Mouse (Mus musculus) adrenal gland, postnatal 14 days (tissue): ENCODE measurements around the gene S100a2. TPM values are rescaled to one million over a fixed set of nuclear protein-coding genes. Genes with fewer than 3 reads are reported as not detected.

Experiments used
- DNase-seq: peaks from one replicate; pipeline ENCODE4 v3.0.0; 2021; ENCODE audit warnings: mixed read lengths
- long read RNA-seq, 2 experiments: library from polyadenylated mRNA; stranded (forward); transcript quantifications; one replicate each; pipeline ENCODE4 v2.0.0; 2021
- total RNA-seq: library from RNA; stranded (reverse); gene quantifications from 2 replicates; pipeline ENCODE4 v1.2.3, GENCODE M21; 2021

The S100a2 gene
- not detected in 2 replicates for total RNA-seq
- long read RNA-seq, experiment 1 = 0 reads
- long read RNA-seq, experiment 2 = 0 reads

DNA sequence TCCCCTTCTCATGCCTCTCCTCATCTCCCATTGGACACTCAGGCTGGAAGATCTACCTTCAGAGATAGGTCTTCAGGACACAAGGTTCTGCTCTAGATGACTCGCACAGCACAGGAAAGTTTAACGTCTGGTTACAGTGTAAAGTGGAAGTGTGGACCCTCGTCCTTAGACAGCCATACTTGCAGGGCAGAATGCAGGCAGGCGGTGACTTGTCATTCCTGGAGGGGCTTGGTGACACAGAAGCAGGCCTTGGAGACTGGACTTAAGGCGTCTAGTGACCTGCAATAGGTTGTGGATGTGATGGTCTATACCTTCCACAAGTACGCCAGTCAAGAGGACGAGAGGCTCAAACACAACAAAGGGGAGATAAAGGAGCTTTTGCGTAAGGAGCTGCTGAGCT, at the start of gene S100a2:
S100a2 (plus strand) TSS at position 301 of the 400 bp plus-strand sequence.
- DNase-seq = no peak

DNA sequence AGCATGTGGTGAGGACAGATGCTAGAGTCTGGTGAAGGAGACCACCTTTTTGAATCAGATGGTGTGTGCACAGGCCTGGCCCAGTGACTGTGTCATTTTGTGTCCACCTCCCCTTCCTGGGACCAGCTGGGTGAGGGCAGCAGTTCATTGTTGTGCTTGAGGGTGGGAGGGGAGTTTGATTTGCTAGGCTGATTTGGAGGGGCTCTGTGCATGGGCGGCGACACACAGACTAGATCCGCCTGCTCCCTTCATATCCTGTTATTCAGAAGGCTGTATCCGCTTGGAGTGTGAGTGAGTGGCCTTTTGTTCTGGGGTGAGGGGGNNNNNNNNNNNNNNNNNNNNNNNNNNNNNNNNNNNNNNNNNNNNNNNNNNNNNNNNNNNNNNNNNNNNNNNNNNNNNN, 49.1 kb upstream of the S100a2 start:
- peak; percentile 48 for DNase-seq

DNA sequence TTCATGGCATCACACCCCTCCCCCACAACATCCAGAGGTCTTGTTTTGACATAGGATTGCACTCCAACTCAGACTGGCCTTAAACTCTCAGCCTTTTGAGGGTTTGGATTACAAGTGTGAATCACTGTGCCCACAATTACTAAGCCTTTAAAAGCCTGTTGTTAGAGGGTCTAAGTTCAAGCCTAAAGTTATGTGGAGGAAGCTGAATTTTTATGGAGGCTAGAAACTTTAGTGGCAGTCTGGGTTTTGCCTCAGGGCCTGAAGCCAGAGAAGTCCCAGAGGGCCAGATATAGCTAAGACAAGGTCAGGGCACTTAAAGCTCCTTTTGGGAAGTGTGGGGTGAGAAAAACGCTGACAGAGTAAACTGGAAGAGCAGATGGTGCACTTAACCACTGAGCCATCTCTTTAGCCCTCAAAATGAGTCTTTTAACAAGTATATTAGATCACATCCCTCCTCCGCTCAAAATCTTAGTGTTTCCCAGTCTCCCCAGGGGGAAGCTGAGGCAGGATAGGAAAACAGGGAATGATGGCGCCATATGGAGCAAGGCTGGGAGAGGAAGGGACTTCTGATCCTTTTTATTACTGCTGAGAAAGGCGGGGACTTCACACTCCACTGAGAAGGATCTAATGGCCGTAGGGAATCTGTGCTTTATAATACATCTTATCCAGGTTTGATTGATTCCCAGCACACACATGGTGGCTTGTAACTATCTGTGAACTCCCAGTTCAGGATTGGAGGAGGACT, 40.2 kb upstream of the S100a2 start:
- peak; percentile 27 for DNase-seq

DNA sequence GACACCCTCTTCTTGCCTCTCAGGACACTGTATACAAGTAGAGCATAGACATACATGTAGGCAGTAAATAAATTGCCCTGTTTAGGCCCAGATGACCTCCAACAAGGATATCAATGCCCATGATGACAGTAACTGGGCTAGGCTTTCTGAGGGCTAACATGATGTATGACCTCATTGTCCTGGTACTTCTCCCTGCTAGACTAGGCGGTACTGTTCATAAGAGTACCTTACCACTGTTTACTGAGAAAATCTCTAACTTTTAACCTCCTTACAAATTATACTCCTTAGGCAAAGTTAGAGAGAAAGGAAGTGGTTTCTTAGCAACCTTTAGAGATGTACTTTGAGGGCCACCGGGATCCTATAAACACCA, 39.6 kb upstream of the S100a2 start:
- no peak for DNase-seq

DNA sequence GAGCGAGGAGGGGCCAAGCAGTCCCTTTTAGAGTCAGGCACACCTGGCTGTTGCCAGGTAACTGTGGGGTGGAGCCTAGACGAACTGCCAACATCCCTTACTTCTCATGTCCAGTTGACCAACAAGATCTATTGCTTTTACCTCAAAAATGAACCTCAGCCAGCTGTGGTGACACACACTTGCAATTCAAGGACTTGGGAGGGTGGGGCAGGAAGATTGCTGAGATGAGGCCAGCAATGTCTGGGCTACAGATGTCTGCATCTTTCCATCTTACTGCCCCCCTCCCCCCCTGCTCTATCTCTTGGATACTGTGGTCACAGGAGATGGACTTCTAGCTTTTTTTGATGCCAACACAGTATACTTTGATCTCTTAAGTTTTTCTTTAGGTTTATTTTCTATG, 37.8 kb upstream of the S100a2 start:
- no peak for DNase-seq

DNA sequence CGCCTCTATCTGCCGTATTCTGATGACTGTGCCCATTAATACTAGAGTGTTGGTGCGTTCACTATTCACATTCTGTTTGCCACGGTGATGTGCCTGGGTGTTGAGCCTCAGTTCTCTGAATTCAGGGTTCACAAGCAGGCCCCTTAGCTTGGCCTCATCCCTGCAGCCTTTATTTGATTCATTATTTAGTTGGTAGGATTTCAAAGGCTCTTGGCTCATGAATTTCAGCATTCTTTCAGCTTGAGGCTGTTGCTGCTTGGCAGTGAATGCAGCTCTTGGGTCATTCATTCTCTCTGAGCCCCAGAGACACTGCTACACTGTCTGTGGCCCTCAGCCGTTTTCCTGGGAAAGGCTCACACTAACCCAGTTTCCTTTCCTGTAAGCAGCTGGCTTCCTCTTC, 34.1 kb upstream of the S100a2 start:
- DNase-seq = peak; percentile 32

DNA sequence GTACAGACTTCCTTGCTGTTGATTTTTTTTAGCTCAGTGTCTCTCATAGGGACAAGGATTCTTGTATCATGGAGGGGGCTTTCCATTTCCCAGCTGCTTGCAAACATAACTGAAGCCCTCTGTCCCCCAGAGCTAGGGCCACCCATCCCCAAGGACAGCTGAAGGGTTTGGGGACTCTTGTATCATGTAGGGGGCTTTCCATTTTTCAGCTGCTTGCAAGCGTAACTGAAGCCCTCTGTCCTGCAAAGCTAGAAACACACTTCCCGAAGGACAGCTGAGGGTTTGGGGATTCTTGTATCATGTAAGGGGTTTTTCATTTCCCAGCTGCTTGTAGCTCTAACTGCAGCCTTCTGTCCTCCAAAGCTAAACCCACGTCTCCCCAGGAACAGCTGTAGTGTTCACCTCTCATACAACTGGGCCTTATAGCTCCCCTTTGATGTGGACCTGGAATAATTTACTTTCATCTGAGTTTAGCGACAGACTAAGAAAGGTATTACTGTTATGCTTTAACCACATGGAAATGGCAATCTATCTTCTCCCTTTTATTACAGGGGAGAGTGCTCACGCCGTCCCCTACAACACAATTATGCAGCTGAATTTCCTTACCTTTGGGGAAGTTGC, 29.9 kb upstream of the S100a2 start, which contains the start of gene S100a3:
S100a3 (plus strand) TSS at position 571 of the 621 bp plus-strand sequence.
- DNase-seq = no peak

DNA sequence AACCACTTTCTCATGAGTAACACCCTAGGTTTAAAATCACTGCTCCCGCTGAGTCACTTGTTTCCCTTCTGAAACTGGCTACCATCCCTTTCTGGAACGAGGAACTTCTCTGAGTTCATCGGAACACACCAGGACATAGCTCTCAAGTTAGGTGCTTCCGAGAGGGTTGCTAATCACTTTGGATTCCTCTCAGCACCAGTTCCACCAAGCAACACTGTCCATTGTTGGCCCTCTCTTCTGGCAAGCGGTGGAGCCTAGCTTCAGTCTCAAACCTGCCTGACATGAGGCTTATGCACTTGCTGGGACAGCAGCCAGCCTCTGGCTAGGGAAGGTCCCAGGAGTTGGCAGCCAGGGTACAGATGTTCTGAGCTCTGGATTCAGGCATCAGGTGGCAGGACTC, 15.4 kb upstream of the S100a2 start:
- DNase-seq = peak; percentile 46

DNA sequence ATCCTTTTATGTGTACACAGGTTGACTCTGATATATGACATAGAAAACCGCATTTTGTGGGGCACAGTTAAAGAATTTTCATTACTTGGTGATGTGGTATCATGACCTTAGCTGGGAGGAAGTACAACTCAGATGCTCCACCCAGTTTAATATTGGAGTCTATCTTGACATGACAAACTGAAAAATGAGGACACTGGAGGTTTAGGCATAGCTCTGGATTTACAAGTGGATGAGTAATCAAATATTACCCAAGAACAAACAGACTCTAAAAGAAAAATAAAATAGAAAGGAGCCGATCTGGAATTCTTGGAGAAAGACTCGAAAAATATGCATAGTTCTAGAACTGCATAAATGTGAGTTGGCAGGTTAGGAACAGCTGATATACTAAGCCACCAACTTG, 14.7 kb upstream of the S100a2 start:
- DNase-seq = no peak

DNA sequence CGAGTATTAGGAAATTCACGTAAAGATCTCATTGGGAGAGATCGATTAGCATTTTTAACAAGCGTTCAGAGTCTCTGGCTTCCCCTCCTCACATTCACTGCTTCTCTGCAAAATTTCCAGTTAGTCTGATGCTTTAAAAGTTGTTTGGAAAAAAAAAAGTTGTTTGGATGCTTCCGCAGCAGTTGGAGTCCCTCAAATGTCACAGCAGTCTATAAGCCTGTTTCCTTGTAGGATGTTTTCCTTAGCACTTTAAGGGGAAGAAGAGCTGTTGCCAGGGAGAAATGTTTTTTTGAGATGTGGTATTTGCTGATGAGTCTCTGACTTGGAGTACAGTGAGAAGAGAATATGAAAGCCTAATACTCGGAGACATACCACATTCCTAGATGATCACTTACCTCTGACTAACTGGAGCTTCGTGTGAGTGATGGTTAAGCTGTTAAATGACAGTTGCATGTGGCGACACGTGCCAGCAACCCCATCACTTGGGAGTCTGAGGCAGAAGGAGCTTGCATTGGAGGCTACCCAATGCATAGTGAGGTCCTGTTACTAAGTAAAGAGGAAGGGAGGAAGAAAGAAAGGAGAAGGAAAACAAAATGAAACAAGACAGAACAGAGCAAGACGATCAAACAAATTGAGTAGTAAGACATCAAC, 13.6 kb upstream of the S100a2 start:
- DNase-seq = no peak

DNA sequence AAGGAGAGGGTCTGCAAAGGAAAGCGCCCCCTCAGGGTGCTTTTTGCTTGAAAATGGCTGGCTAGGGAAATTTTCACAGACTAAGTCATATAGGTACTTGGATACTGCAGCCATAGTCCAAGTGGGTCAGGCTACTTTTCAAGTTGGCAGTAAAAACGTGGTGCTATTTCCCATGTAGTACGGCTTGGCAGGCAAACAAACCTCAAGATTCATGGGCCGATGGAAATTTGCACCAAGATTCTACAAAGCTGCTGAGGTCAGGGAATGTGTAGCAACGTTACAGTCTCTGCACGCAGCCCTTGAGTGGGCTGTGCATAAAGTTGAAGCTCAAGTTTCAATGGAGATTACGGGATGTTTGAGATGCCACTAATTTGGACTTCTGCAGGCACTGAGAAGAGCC, 10.6 kb upstream of the S100a2 start:
- DNase-seq = no peak

DNA sequence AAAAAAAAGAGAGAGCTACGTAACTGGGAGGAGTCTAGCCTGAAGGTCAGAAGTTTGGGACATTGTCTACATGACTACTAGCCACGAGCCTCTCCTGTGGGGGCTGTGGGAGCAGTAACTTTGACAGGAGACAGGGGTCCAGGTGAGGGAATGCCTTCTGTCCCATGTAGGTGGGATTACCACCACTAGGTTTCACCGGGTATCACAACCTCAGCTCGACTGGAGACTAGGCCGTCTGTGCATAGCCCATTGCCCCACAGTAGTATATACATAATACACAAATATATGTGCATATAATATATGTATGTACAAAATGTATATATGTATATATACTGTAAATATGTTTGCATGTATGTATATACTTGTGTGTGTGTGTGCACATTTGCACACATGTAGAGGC, 8.9 kb upstream of the S100a2 start:
- DNase-seq = no peak

DNA sequence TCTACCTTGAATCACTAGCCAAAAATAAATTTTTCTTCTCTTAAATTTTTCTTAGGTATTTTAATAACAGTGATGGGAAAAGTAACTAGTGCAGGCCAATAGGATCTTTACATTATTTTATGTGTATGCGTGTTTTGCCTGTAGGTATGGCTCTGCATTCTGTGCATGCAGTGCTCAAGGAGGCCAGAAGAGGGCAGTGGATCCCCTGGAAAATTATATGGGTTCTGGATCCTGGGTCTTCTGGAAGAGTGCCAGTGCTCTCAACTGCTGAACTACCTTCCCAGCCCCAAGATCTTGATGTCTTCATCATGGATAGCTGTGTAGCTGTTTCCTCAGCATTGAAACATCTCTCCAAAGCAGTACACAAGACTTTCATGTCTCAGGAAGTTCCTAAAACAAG, 7.9 kb upstream of the S100a2 start:
- DNase-seq = no peak

DNA sequence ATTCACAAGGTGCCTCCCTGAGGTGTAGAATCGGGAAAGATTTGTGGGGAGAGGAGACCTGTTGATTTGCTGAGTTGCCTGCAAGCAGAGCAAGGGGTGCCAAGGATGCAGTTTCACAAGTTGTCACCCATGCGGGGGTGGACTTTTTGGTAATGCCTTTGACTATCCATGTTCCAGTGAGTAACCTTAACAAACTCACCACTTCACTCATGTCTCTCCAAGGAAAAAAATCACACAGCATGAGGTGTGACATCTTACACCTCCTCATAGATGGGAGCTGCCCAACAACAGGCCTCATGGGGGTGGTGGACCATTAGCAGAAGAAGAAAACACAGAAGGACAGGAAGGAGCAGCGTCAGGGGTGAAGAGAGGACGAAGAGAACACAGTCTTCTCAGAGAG, 7.5 kb upstream of the S100a2 start:
- no peak for DNase-seq

DNA sequence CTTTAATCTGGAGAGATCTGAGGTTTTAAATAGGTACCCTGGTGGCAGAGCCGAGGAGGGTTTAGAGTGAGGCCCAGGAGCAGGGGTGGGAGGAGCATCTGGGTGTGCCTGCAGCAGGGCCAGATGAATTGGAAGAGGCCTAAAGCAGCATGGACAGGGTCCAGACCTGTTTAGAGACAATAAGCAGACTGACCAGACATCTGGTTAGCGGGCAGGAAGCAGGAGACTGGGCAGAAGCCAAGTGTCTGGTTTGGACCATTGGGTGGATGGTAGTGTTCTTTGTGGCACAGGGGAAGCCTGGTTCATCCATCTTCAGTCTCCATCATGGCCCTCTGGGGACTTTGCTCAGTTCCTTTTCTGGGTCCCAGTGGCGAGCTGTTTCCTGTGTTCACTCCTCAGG, 6.2 kb upstream of the S100a2 start:
- peak; percentile 66 for DNase-seq

DNA sequence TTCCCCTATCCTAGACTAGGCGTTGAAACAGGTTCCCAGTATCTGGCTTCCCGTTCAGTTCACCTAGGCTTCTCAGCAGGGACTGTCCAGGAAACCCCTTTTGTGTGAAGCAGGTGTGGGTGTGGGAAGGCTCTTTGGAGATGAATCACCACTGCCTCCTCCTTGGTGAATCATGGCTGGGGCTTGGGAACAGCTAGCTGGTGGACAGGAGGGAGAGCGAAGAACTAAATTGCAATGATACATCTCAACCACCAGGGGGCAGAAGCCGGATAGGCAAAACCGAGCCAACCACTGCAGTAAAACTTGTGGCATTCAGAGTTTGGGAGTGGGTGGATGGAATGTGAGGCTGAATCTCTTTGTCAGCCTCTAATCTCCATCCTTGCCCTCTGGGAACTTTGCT, 4.5 kb upstream of the S100a2 start:
- DNase-seq = peak; percentile 84

DNA sequence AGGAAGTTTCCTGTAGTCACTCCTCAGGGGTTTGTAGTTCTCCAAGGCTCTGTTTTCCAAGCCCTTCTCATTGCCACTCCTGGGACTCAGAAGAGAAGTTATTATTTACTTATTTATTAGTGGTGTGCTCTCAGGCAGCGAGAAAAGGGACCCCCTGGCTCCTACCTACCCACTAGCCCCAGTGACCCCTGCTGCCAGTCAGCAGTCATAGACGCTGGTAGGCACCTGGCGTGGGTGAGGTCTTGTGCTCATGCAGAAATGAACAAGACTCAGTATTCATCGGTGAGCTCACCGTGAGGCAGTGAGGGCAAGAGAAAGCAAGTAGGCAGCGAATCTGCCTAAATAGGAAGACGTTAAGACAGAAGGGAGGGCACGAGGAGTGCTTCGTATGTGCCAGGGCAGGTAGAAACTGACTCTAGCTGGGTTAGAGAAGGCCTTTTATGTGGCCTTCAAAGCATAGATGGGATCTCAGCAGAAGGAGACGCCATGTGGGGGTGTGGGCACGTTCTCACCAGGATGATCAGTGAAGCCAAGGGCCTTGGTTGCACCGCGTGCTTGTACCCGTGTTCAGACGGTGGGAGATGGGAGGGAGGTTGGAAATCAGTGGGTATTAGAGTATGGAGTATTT, 3.9 kb upstream of the S100a2 start:
- no peak for DNase-seq

DNA sequence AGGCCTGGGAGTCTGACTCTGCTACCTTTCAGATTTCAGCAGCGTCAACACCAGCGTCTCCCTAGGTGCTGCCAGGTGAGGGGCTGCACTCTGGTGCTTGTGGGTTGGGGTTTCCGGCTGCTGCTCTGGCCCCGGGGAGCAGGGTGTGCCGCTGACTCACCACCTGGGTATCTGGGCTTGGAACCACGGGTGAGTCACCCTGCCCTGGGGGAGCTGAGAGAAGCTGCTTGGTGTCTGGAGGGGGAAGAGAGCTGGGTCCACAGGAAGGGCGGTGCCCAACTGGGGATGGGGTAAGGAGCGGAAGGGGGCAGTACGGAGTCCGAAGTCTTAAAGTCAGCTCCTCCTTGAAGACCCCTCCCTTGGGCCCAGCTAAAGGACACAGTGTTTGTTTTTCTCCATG, 3.1 kb upstream of the S100a2 start:
- peak; percentile 90 for DNase-seq

DNA sequence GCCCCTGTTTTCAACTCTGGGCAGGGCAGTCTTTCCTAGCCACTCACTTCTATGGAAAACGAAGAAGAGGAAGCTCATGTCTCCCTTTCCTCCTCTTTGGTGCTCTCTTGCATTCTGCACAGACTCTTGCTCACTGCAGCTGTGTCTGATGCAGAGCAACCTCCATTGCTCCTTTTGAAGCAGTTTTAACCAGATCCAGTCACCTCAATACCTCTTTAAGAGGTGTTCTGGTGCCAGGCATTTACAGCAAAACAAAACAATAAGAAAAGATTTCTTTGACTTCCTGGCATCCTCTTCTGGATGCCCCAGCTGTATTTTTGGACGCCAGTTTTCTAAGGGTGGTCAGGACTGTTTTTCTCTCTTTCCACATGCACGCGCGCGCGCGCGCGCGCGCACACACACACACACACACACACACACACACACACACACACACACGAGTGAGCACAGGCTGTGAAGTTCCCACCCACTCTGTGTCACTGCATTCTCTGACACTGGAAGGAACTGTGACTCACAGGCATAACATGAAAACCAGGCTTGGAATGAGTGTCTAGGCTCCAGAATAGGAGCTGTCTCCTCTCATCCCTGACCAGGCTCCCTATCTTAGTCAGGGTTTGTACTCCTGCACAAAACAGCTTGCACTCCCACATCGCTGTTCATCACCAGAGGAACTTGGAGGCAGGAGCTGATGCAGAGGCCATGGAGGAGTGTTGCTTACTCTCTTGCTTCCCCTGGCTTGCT, 2.5 kb upstream of the S100a2 start:
- peak; percentile 60 for DNase-seq

DNA sequence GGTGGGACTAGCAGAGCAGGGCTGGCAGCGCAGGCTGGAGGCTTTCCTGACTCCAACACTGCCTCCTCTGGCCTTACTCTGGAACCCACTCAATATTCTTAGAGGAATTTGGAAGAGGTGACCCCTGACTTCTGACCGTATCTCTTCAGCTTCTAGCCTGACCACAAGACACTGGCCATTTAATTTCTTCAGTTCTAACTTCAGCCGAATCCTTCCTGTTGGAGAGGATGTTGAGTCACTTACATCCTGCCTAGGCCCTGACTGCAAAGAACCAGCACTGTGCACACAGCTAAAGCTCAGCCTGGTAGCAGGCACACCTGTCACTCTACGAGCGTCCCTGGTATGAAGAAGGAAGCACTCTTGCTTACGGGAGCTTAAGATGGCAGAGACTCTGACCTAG, 657 bp upstream of the S100a2 start:
- DNase-seq = no peak

DNA sequence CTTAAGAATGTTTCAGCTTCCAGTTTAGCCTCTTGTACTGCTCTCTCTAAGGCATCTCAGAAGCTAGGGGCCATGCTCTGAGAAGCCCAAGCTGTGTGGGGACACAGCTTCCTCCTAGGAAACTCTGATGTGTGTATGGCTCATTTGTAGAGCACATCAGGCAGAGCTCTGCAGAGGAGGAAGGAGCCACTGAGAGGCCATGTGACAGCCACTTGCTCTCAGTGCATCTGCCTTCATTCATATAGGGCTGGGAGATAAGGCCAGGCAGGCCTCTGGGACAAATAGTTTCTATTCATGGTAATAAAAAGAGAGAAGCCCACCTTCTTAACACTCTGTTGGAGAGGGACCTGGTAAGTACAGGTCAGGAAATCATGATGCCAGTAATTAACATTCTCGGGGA, 4.4 kb downstream of the S100a2 start:
- DNase-seq = no peak

DNA sequence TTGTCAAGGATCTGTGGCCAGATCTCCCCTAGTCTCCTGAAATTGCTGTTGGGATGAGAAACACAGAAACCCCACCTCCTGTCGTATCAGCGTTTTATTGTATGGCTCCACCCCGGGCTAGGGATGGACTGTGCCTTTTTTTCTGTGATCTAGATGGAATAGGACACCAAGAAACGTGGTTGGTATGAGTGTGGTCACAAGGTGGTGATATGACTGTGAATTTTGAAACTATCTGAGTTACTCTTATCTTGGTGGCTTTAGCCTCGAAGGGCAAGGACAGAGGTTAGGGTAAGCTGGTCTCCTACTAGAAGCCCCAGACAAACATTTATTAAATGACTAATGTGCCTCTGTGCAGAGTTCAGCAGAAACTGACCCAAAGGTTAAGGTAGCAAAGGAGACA, 5.5 kb downstream of the S100a2 start:
- no peak for DNase-seq
